Mouse (Mus musculus) ES-E14 (cell line): ENCODE data around the gene Mybbp1a. TPM values are rescaled to one million over a fixed set of nuclear protein-coding genes. Genes with fewer than 3 reads are reported as not detected.

ENCODE experiments used
- DNase-seq: peaks from one replicate; pipeline ENCODE4 v3.0.0-alpha.2; 2013; ENCODE audit warnings: low read depth, low spot score
- H3K27ac ChIP-seq: 2 replicates; pipeline ENCODE4 v1.5.1; 2012; ENCODE audit warnings: low read depth, mild to moderate bottlenecking, low read length, moderate library complexity, mixed read lengths; ENCODE audit not compliant: poor library complexity, insufficient read depth, severe bottlenecking
- H3K36me3 ChIP-seq: 2 replicates; pipeline ENCODE4 v1.6.1; 2012; ENCODE audit warnings: mild to moderate bottlenecking, low read length, moderate library complexity, mixed read lengths; ENCODE audit not compliant: control insufficient read depth, poor library complexity, insufficient read depth, severe bottlenecking
- H3K4me1 ChIP-seq, 2 experiments: fragments of 150-350 bp in 1 of 2; sonication (generic) in 1 of 2; 2 replicates each; pipeline ENCODE4 v1.6.1; 2012; ENCODE audit warnings: low read length in 2 of 2, mild to moderate bottlenecking in 1 of 2, mixed read lengths in 1 of 2; ENCODE audit not compliant: control insufficient read depth in 2 of 2, insufficient read depth in 2 of 2, poor library complexity in 1 of 2
- H3K4me3 ChIP-seq, 2 experiments: fragments of 150-350 bp in 1 of 2; sonication (generic) in 1 of 2; 2 replicates each; pipeline ENCODE4 v1.5.1; 2012; ENCODE audit warnings: low read length in 2 of 2, low read depth in 1 of 2, mild to moderate bottlenecking in 1 of 2, mixed read lengths in 1 of 2; ENCODE audit not compliant: insufficient read depth in 1 of 2, poor library complexity in 1 of 2, severe bottlenecking in 1 of 2
- H3K9ac ChIP-seq: 2 replicates; pipeline ENCODE4 v1.6.1; 2012; ENCODE audit warnings: low read depth, mild to moderate bottlenecking, low read length, mixed read lengths; ENCODE audit not compliant: poor library complexity, insufficient read depth, severe bottlenecking
- H3K9me3 ChIP-seq: fragments of 150-350 bp; sonication (generic); 2 replicates; pipeline ENCODE4 v1.6.1; 2012; ENCODE audit warnings: low read depth, mild to moderate bottlenecking, low read length; ENCODE audit not compliant: control insufficient read depth, insufficient read depth
- CHD2 ChIP-seq: IDR thresholded peaks from 2 replicates; pipeline ENCODE4 v1.6.1; 2014; ENCODE audit warnings: mild to moderate bottlenecking, low read depth, low read length, inconsistent platforms
- HCFC1 ChIP-seq: IDR thresholded peaks from 2 replicates; pipeline ENCODE4 v1.6.1; 2012; ENCODE audit warnings: low read length, inconsistent platforms, borderline replicate concordance; ENCODE audit not compliant: insufficient read depth
- MAFK ChIP-seq: IDR thresholded peaks from 2 replicates; pipeline ENCODE4 v1.6.1; 2014; ENCODE audit warnings: mild to moderate bottlenecking, low read depth, low read length, inconsistent platforms; ENCODE audit not compliant: insufficient read depth
- ZC3H11A ChIP-seq: IDR thresholded peaks from 2 replicates; pipeline ENCODE4 v1.6.1; 2012; ENCODE audit warnings: low read depth, mild to moderate bottlenecking, inconsistent platforms, low read length, borderline replicate concordance
- ZNF384 ChIP-seq: IDR thresholded peaks from 2 replicates; pipeline ENCODE4 v1.6.1; 2012; ENCODE audit warnings: low read depth, low read length, inconsistent platforms
- in situ Hi-C, 2 experiments: fragments of 600-800 bp; cut with MboI; formaldehyde crosslinking; loops; one replicate each; pipeline ENCODE4 v1.15.1; 2025; ENCODE audit warnings: low sequenced_read_pairs in 2 of 2, inconsistent platforms in 1 of 2; ENCODE audit not compliant: unreplicated experiment in 2 of 2
- total RNA-seq: library from RNA; depleted of rRNA; stranded (reverse); fragments of 300-350 nt; gene quantifications from 2 replicates; pipeline ENCODE4 v1.2.3, GENCODE M21; 2012

Gene Mybbp1a
- total RNA-seq, 1 experiment = 278 TPM

DNA sequence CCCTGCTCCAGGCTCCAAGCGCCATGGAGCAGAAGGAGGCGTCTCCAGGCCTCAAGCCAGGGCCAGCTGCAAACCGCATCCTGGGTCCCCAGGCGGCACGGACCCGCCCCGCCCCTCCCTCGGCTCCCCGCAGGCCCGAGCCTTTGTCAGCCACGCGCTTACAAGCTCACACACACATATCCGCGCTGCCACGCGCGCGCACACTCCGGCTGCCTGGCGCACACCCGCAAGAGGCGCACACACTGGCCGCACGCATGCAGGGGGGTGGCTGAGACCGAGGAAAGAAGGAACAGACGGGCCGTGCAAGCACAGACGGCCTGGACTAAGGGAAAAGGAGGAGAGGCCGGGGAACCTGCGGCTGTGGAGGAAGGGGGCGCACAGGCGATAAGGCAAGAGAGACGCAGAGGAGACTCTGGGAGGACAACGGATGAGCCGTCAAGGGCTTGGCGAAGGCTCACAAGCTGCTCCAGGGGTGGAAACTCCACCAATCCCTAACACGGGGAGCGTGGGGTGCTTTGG is 47.7 kb downstream of the Mybbp1a start:
- no peaks in the 10 kb centered on the region for H3K36me3 ChIP-seq
- DNase-seq = peak; percentile 21
- no peak overlapping the region for H3K27ac ChIP-seq
- no peaks in the 10 kb centered on the region for H3K9me3 ChIP-seq
- 0 out of 2 replicates have a peak overlapping the region, but pooled peaks have one; percentile 4 for H3K9ac ChIP-seq
- no peak for TF ChIP-seq HCFC1
- TF ChIP-seq ZNF384 = no peak
- TF ChIP-seq ZC3H11A = no peak
- no peak for TF ChIP-seq CHD2
- no peak for TF ChIP-seq MAFK
- H3K4me1 ChIP-seq = no peaks in the 10 kb centered on the region; a peak in 1 of 4 replicates
- in situ Hi-C loops = no loop called here
- peak overlapping the region; percentile 63 to 86 for H3K4me3 ChIP-seq

DNA sequence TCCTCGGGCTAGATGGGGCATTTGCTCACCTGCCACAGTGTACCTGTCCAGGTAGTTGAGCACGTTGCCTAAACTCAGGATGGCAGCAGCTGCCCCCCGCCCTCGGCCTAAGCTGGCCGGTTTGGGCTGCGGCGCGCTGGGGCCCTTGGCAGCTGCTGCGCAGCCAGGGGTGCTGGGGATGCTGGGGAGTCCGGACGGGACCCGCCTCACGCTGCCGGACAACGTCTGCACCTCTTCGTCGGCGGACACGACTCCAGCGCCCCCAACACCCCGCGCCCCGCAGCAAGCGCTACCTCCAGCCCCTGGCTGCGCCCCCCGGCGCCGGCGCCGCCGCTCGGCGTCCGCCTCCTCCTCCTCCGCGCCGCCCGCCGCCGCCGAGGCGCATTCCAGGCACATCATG is 48.2 kb downstream of the Mybbp1a start:
- peak; percentile 25 for DNase-seq
- TF ChIP-seq HCFC1 (no peak), CHD2 (no peak), ZNF384 (no peak), MAFK (no peak), ZC3H11A (no peak)
- no peaks in the 10 kb centered on the region for H3K9me3 ChIP-seq
- in situ Hi-C loops = no loop called here
- H3K4me3 ChIP-seq = peak overlapping the region; percentile 63 to 86
- no peaks in the 10 kb centered on the region for H3K36me3 ChIP-seq
- 0 out of 2 replicates have a peak overlapping the region, but pooled peaks have one; percentile 4 for H3K9ac ChIP-seq
- no peak overlapping the region for H3K27ac ChIP-seq
- H3K4me1 ChIP-seq = no peaks in the 10 kb centered on the region; a peak in 1 of 4 replicates

DNA sequence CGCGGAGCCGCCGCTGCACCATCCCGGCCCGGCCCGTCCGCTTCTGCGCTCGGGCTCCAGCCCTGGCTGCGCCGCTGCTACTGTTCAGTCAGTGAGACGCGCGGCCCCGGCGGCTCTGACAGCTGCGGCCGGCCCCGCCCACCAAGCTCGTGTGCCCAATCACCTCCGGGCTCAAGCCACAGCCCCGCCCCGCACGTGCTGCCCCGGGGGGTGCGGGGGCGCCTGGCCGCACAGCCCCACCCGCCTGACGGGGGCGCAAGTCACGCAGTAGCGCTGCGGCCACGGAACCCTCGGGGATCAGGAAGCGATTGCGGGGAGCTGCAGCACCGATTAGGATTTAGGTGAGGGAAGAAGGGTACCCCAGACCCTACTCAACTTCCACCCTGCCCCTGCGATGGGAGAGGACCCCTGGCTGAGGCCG is 48.7 kb downstream of the Mybbp1a start, which contains the start of gene Spns2:
TSS of gene Spns2 (minus strand) at position 24 of the 421 bp plus-strand sequence.
- TF ChIP-seq HCFC1 = no peak
- TF ChIP-seq CHD2 = no peak
- no peak for TF ChIP-seq ZC3H11A
- in situ Hi-C loops = no loop called here
- Histone ChIP-seq H3K27ac (no peak within 1 kb of the TSS), H3K36me3 (no peaks in the 10 kb centered on the region), H3K9ac (peak within 1 kb of the TSS; percentile 44; the same call in 1 of the 2 replicates), H3K4me1 (no peaks in the 10 kb centered on the region; a peak in 1 of 4 replicates), H3K9me3 (no peaks in the 10 kb centered on the region), H3K4me3 (peak within 1 kb of the TSS; percentile 63 to 86)
- peak; percentile 69 for DNase-seq

GRCm38 (mm10) chr11:72491130-72491960 is 50.2 kb downstream of the Mybbp1a start:
- Histone ChIP-seq H3K4me1 (no peaks in the 10 kb centered on the region; a peak in 1 of 4 replicates), H3K9me3 (no peaks in the 10 kb centered on the region), H3K27ac (no peak overlapping the region), H3K9ac (no peak overlapping the region), H3K36me3 (no peaks in the 10 kb centered on the region), H3K4me3 (no peak overlapping the region)
- no peak for DNase-seq
- TF ChIP-seq MAFK (no peak), CHD2 (no peak), HCFC1 (no peak), ZNF384 (no peak), ZC3H11A (no peak)
- in situ Hi-C loops = no loop called here
